Mouse (Mus musculus) adrenal gland (tissue): ENCODE measurements at regions not wholly inside any gene's neighbourhood (a gene's known extent, or its start where the extent isn't known, plus 50 kb on each side); places are given as distances from the start of the nearest gene placed in this dataset.

Experiments used
- intact Hi-C: fragments of 180-260 bp; cut with DNase I; formaldehyde crosslinking; loops from one replicate; pipeline ENCODE4 v1.15.1; 2025

DNA sequence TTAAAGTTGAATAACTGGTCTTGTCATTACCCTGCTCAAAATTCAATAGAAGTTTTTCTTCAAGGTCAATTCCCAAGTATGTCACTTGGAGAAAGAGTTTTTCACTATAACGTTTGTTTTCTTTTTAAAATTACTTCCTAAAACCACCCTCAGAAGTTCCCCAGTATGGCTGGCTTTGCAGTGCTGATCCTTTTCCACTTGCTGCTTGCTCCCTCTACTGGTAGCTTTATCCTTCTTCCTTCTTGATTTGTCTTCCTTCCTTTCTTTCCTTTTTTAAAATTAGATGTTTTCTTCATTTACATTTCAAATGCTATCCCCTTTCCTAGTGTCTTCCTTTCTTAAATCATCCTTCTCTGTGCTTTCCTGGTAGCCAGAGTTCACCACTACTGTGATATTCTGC is 73.6 kb downstream of the Rtl3 start:
- intact Hi-C loops: loop anchor here (5.0 kb wide), 1 partner anchor 185 kb away; the partner anchor contains the start of gene Gm5127
